Mouse (Mus musculus) heart, embryonic 14.5 days (tissue): ENCODE measurements around the gene Theg. TPM values are rescaled to one million over a fixed set of nuclear protein-coding genes. Genes with fewer than 3 reads are reported as not detected.

ENCODE experiments used
- ATAC-seq: fragments of 200-750 bp; cut with Nextera tagmentation; 2 replicates; pipeline ENCODE4 v1.8.0; 2017; ENCODE audit warnings: low read depth, moderate TSS enrichment; ENCODE audit not compliant: insufficient number of reproducible peaks, insufficient read depth, low FRiP score
- H3K27ac ChIP-seq, 2 experiments: fragments of 200-500 bp in 1 of 2; fragments of 300-500 bp in 1 of 2; sonication (generic) in 1 of 2; replicated peaks in 1 of 2; 2 replicates each; pipeline ENCODE4 v1.5.1; 2012 to 2014; ENCODE audit warnings: low read depth in 2 of 2, low read length in 2 of 2, control low read depth in 1 of 2, mild to moderate bottlenecking in 1 of 2, mixed read lengths in 1 of 2; ENCODE audit not compliant: control insufficient read depth in 1 of 2, insufficient read depth in 1 of 2
- H3K27me3 ChIP-seq: fragments of 300-500 bp; sonication (generic); 2 replicates; pipeline ENCODE4 v1.6.1; 2014; ENCODE audit warnings: mild to moderate bottlenecking, low read length, control low read depth; ENCODE audit not compliant: control insufficient read depth, insufficient read depth
- H3K36me3 ChIP-seq: fragments of 300-500 bp; sonication (generic); 2 replicates; pipeline ENCODE4 v1.6.1; 2014; ENCODE audit warnings: mild to moderate bottlenecking, control low read depth, low read length, mixed read lengths; ENCODE audit not compliant: control insufficient read depth, insufficient read depth
- H3K4me1 ChIP-seq, 2 experiments: fragments of 200-500 bp in 1 of 2; fragments of 300-500 bp in 1 of 2; sonication (generic) in 1 of 2; 2 replicates each; pipeline ENCODE4 v1.6.1; 2012 to 2014; ENCODE audit warnings: low read length in 2 of 2, control low read depth in 1 of 2, mixed read lengths in 1 of 2; ENCODE audit not compliant: control insufficient read depth in 2 of 2, insufficient read depth in 2 of 2
- H3K4me2 ChIP-seq: fragments of 300-500 bp; sonication (generic); 2 replicates; pipeline ENCODE4 v1.6.1; 2014; ENCODE audit warnings: mild to moderate bottlenecking, low read length
- H3K4me3 ChIP-seq, 2 experiments: fragments of 200-500 bp in 1 of 2; fragments of 300-500 bp in 1 of 2; sonication (generic) in 1 of 2; 2 replicates each; pipeline ENCODE4 v1.5.1; 2012 to 2014; ENCODE audit warnings: low read length in 2 of 2, mild to moderate bottlenecking in 2 of 2, control low read depth in 1 of 2, low read depth in 1 of 2, moderate library complexity in 1 of 2; ENCODE audit not compliant: control insufficient read depth in 1 of 2, insufficient read depth in 1 of 2
- H3K9ac ChIP-seq: fragments of 300-500 bp; sonication (generic); 2 replicates; pipeline ENCODE4 v1.6.1; 2014; ENCODE audit warnings: mild to moderate bottlenecking, low read length
- H3K9me3 ChIP-seq: fragments of 300-500 bp; sonication (generic); 2 replicates; pipeline ENCODE4 v1.6.1; 2016; ENCODE audit warnings: low read length, control low read depth; ENCODE audit not compliant: control insufficient read depth
- WGBS: fragments of 180-500 bp; shearing (Covaris S2); extraction: QIAGEN DNeasy Blood & Tissue Kit; methylation state at CpG from one replicate; pipeline ENCODE4 v1.1.7; 2014; 5-methylcytosine and 5-hydroxymethylcytosine counted together
- polyA plus RNA-seq: library from polyadenylated mRNA; unstranded; fragments of >200 nt; fragmentation: Nextera tagmentation; extraction: Ambion mirVana; gene quantifications from 2 replicates; pipeline ENCODE4 v1.2.1, GENCODE M21; 2014

Gene Theg
- polyA plus RNA-seq, 1 experiment from 2014 or later, result not detected

- 71% methylated on average over 12 of the region's 12 CpGs for WGBS
- Histone ChIP-seq H3K9ac (no peak overlapping the region), H3K4me3 (no peak overlapping the region), H3K27me3 (no peaks in the 10 kb centered on the region), H3K4me1 (no peaks in the 10 kb centered on the region), H3K9me3 (no peaks in the 10 kb centered on the region), H3K36me3 (no peaks in the 10 kb centered on the region), H3K4me2 (no peak overlapping the region), H3K27ac (no peak overlapping the region)
- ATAC-seq, result no peak
Observed at GRCm38 (mm10) chr10:79623950-79624349, 36.8 kb upstream of the Theg start.

GRCm38 (mm10) chr10:79616376-79616775 is 29.2 kb upstream of the Theg start:
- Histone ChIP-seq H3K9me3 (no peaks in the 10 kb centered on the region), H3K4me2 (no peak overlapping the region), H3K9ac (no peak overlapping the region), H3K36me3 (no peaks in the 10 kb centered on the region), H3K4me3 (no peak overlapping the region), H3K27me3 (peaks cover 30% of the 10 kb centered on the region), H3K4me1 (peaks cover 9 to 15% of the 10 kb centered on the region in 2 experiments; a peak in 3 of 4 replicates), H3K27ac (no peak overlapping the region)
- WGBS, result 85% methylated on average over 5 of the region's 5 CpGs
- no peak for ATAC-seq

- Histone ChIP-seq H3K9me3 (no peaks in the 10 kb centered on the region), H3K27me3 (peaks cover 31% of the 10 kb centered on the region), H3K4me3 (no peak overlapping the region), H3K27ac (no peak overlapping the region), H3K36me3 (no peaks in the 10 kb centered on the region), H3K4me2 (no peak overlapping the region), H3K9ac (no peak overlapping the region), H3K4me1 (peaks cover 9 to 15% of the 10 kb centered on the region in 2 experiments; a peak in 3 of 4 replicates)
- no peak for ATAC-seq
- 13% methylated on average over 8 of the region's 8 CpGs for WGBS
Observed at GRCm38 (mm10) chr10:79615860-79616259, 28.7 kb upstream of the Theg start.

DNA sequence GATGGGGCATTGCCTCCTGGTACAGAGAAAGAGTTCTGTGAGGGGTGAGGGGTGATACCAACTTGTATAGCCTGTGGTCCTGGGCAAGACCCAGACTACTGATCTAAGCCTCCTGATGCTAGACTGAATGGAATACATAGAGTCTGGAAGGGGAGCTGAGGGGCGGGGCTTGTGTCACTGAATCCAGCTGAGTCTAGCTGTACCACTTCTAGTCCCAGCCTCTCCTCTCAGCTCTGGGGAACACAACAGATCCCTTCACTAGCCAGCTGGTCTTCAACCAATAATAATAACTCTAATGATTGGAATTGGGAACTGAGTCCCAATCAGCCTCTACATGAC is 27.1 kb upstream of the Theg start:
- Histone ChIP-seq H3K27ac (no peak overlapping the region), H3K9me3 (no peaks in the 10 kb centered on the region), H3K4me3 (peak overlapping the region; percentile 55 to 56), H3K27me3 (peaks cover 39% of the 10 kb centered on the region), H3K36me3 (no peaks in the 10 kb centered on the region), H3K4me2 (peak overlapping the region; percentile 92), H3K9ac (no peak overlapping the region), H3K4me1 (peaks cover 9 to 15% of the 10 kb centered on the region in 2 experiments; a peak in 3 of 4 replicates)
- ATAC-seq, result peak; percentile 20; the same call in 1 of the 2 replicates
- WGBS, result 80% methylated on average over 1 of the region's 1 CpGs

DNA sequence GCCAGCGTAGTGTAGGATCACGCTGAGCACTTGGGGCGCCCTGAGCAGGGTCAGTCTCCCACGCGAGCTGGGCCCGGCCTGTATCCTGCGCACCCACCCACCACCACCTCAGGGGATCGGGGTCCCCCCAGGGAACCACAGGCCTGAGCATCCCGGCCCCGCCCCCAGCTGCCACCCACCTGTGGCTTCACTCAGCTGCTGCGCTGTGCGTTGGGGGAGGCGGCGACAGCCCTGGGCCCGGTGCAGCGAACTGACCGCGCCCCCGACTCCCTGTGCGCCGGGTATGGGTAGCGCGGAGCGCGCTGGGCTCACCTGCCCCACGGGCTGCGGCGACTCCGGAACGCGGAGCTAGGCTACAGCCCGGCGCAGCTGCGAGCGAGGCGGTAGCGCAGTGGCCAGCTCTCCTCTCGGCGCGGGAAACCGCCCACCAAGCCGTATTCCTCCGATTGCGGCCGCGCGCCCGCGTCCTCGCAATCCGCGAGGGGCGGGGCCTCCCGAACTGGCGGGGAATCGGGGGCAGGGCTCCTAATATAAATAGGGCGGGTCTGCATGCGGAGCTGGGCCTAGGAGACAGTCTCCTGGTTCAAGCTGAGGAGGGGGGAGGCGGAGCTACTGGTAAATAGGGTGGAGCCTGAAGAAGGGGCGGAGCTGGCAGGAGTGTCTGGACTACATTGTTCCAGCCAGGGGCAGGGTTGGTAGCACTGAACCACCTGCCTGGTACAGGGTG is 26.6 kb upstream of the Theg start, which contains the start of gene C2cd4c:
Gene C2cd4c (minus strand): TSS at position 448 of the 727 bp plus-strand sequence.
- 1% methylated on average over 60 of the region's 60 CpGs for WGBS
- Histone ChIP-seq H3K27ac (no peak within 1 kb of the TSS), H3K27me3 (peaks cover 39% of the 10 kb centered on the region), H3K4me1 (peaks cover 9 to 15% of the 10 kb centered on the region in 2 experiments; a peak in 3 of 4 replicates), H3K9ac (peak within 1 kb of the TSS; percentile 62), H3K36me3 (no peaks in the 10 kb centered on the region), H3K4me2 (peak within 1 kb of the TSS; percentile 92), H3K9me3 (no peaks in the 10 kb centered on the region), H3K4me3 (peak within 1 kb of the TSS; percentile 55 to 56)
- ATAC-seq, result peak; percentile 18; the same call in 1 of the 2 replicates

DNA sequence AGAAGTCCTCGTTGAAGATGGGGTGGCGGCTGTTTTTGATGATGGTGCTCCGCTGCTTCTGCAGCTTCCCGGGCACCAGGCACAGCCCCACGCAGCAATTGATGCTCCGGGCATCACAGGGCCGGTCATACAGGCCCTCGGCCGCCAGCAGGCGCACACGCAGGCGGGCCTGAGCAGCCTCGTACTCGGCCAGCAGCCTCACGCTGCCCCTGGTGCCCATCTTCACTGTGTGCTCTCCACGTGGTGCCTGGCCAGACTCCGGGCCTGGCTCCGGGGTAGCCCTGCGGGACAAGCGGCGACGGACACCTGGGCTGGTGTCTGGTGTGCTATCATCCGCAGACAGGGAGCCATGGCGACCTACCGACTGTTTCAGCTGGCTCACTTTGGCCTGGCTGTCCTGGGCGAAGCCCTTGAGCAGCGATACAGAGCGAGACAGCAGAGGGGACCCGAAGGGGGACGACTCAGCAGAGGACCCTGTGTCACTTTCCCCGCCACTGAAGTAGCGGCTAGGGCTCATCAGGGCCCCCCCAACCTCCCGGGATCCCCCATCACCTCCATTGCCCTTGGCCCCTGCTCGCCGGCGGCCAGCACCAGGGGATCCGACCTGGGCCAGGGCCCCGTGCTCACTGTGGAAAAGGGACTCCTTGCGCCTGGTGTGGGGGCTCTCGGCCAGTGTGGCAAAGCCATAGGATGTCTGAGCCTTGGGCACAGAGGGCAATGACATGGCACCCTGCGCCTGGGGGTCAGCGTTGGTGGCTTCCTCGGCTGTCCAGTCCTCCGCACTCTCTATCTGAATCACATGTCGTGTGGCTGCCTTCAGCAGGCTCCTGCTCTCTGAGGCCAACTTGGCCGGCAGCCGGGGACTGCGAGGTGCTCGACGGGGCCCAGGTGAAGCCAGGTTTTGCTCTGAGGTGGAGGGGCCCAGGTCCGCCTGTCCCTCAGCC is 25.3 kb upstream of the Theg start:
- 11% methylated on average over 51 of the region's 51 CpGs for WGBS
- Histone ChIP-seq H3K4me1 (peaks cover 9 to 15% of the 10 kb centered on the region in 2 experiments; a peak in 3 of 4 replicates), H3K27ac (no peak overlapping the region), H3K9ac (peak overlapping the region; percentile 34; the same call in 1 of the 2 replicates), H3K4me3 (peak overlapping the region in 1 of 2 experiments; percentile 17; a peak in 2 of 4 replicates), H3K9me3 (no peaks in the 10 kb centered on the region), H3K36me3 (no peaks in the 10 kb centered on the region), H3K4me2 (peak overlapping the region; percentile 53), H3K27me3 (peaks cover 43% of the 10 kb centered on the region)
- no peak for ATAC-seq

DNA sequence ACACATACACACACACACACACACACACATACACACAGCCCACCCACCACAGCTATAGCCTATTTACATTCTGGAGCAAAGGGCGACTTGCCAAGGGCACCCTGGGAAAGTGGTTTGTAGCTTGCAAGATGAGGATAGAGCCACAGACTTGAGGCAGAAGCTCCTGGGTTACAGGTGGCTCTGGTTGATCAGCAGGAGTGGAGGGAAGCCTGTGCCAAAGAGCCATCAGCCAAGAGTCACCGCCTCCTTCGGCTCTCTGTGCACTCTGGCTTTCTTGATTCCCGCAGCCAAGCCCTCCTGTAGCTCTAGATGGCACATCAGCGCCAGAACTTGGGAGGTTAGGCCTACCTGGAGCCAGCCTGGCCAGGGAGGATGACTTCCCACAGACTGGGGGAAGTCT is 24.2 kb upstream of the Theg start:
- Histone ChIP-seq H3K4me1 (peaks cover 9 to 15% of the 10 kb centered on the region in 2 experiments; a peak in 3 of 4 replicates), H3K27ac (no peak overlapping the region), H3K4me2 (no peak overlapping the region), H3K36me3 (no peaks in the 10 kb centered on the region), H3K27me3 (peaks cover 43% of the 10 kb centered on the region), H3K4me3 (no peak overlapping the region), H3K9me3 (no peaks in the 10 kb centered on the region), H3K9ac (no peak overlapping the region)
- 27% methylated on average over 5 of the region's 5 CpGs for WGBS
- ATAC-seq, result no peak
